Mouse (Mus musculus) embryonic fibroblast, embryonic 13.5 days (primary cell): ENCODE data around the gene Ttc26. TPM values are rescaled to one million over a fixed set of nuclear protein-coding genes. Genes with fewer than 3 reads are reported as not detected.

Experiments used
- H3K27ac ChIP-seq: 2 replicates; pipeline ENCODE4 v1.5.1; 2012; ENCODE audit warnings: low read length, control low read depth, inconsistent platforms; ENCODE audit not compliant: insufficient read depth
- H3K4me1 ChIP-seq: 2 replicates; pipeline ENCODE4 v1.6.1; 2011; ENCODE audit warnings: low read length; ENCODE audit not compliant: control insufficient read depth, insufficient read depth
- H3K4me3 ChIP-seq: 2 replicates; pipeline ENCODE4 v1.5.1; 2011; ENCODE audit warnings: mild to moderate bottlenecking, control low read depth, low read length; ENCODE audit not compliant: insufficient read depth
- CTCF ChIP-seq: IDR thresholded peaks from 2 replicates; pipeline ENCODE4 v1.5.1; 2011; ENCODE audit warnings: mild to moderate bottlenecking, control low read depth, low read length, moderate library complexity, borderline replicate concordance; ENCODE audit not compliant: insufficient read depth
- POLR2A ChIP-seq: IDR thresholded peaks from 2 replicates; pipeline ENCODE4 v1.6.1; 2011; ENCODE audit warnings: low read depth, mild to moderate bottlenecking, control low read depth, low read length, moderate library complexity
- polyA plus RNA-seq: library from polyadenylated mRNA; stranded (reverse); fragments of >200 nt; gene quantifications from 2 replicates; pipeline ENCODE4 v1.2.4, GENCODE M21; 2011; ENCODE audit warnings: low read depth; ENCODE audit not compliant: missing spikeins, insufficient read length

Ttc26 gene
- polyA plus RNA-seq, 1 experiment = 10.7 TPM

DNA sequence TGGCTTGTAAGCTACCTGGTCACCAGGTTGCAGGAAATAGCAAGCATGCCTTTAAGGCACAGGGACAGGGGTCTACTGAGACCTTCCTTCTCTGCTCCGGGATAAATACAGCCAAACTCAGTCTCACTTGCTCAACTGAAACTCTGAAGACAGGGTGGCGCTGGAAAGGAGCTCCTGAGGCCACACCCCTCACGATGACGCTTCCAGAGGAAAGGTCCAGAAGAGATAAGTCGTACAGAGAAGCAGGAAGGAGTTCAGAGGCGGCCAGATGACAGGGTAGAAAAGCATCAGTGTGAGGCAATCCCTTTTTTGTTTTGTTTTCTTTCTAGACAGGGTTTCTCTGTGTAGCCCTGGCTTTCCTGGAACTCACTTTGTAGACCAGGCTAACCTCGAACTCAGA, 35.5 kb upstream of the Ttc26 start:
- Histone ChIP-seq H3K4me3 (no peak overlapping the region), H3K27ac (no peak overlapping the region)
- no peak for TF ChIP-seq CTCF
- no peak for TF ChIP-seq POLR2A

GRCm38 (mm10) chr6:38347875-38348274, 33.4 kb upstream of the Ttc26 start:
- Histone ChIP-seq H3K27ac (no peak overlapping the region), H3K4me3 (no peak overlapping the region), H3K4me1 (peaks cover 3% of the 10 kb centered on the region; the same call in 1 of the 2 replicates)
- TF ChIP-seq POLR2A = no peak
- no peak for TF ChIP-seq CTCF

More for the DNA sequence above, 35.5 kb upstream of the Ttc26 start:
- no peaks in the 10 kb centered on the region for H3K4me1 ChIP-seq

DNA sequence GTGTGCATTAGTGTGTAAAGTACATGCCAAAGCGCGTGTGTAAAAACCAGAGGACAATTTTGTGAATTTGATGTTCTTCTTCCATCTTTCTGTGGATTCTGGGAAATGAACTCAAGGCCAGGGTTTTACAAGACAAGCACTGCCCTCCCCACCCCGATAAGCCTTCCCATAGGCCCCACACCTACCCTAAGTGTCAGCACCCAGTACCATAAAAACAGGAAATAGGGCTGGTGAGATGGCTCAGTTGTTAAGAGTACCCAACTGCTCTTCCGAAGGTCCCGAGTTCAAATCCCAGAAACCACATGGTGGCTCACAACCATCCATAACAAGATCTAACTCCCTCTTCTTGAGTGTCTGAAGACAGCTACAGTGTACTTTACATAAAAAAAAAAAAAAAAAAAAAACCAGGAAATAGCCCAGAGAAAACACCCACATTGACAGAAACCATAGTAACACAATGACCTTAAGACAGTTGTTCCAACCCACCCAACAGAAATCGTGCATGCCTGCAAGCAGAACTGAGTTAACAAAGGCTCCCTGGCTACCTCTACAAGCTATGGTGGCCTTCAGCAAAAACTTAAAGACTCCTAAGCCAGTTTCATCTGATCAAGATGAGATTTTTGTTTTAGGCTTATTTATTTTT, 32.3 kb upstream of the Ttc26 start:
- Histone ChIP-seq H3K4me1 (peaks cover 3% of the 10 kb centered on the region; the same call in 1 of the 2 replicates), H3K4me3 (no peak overlapping the region), H3K27ac (no peak overlapping the region)
- TF ChIP-seq POLR2A (no peak), CTCF (no peak)

DNA sequence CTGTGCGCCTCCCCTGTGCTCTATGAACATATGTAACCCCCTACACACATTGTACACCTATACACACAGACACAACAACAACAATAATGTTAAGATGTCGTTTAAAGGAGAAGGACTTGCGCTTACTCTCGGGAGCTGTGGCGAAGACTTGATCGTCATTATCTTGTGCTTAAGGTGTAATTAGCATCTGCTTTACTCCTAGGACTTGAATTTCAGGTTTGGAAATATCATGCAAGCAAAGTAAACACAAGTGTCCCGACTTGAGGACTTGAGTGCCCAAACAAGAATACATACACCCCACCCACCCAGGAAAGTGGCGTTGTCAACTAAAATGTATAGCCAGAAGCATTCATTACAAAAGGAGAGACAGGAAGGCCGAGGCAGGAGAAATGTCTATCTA, 31.5 kb upstream of the Ttc26 start:
- TF ChIP-seq POLR2A (no peak), CTCF (no peak)
- Histone ChIP-seq H3K27ac (no peak overlapping the region), H3K4me3 (no peak overlapping the region), H3K4me1 (peaks cover 3% of the 10 kb centered on the region; the same call in 1 of the 2 replicates)

DNA sequence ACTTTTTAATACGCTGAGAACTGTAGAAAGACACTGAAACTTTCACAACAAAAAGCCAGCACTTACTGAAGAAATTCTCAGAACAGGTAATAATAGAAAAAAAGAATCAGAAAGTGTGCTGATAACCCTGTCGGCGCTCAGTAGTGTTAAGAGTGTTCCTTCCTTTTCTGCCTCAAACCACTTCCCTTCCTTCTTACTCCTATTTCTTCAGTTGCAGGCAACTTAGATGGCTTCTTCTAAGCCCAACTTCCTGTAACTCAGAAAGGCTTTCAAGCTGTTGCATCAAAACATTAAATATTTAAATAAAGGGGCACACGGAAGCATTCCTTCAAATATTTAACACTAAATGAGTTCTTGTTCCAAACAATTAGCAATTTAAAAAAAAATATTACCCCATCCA, 29.3 kb upstream of the Ttc26 start:
- H3K27ac ChIP-seq = no peak overlapping the region
- peaks cover 10% of the 10 kb centered on the region for H3K4me1 ChIP-seq
- TF ChIP-seq CTCF = no peak
- TF ChIP-seq POLR2A = no peak
- H3K4me3 ChIP-seq = no peak overlapping the region; the same call in 1 of the 2 replicates

- Histone ChIP-seq H3K27ac (no peak overlapping the region), H3K4me1 (peaks cover 10% of the 10 kb centered on the region), H3K4me3 (peak overlapping the region; percentile 90)
- TF ChIP-seq POLR2A (no peak), CTCF (no peak)
Observed at GRCm38 (mm10) chr6:38352451-38352850, 28.8 kb upstream of the Ttc26 start.

- no peak for TF ChIP-seq CTCF
- no peak for TF ChIP-seq POLR2A
- H3K4me1 ChIP-seq = peaks cover 10% of the 10 kb centered on the region
- H3K27ac ChIP-seq = no peak overlapping the region
- H3K4me3 ChIP-seq = peak overlapping the region; percentile 90
Observed at GRCm38 (mm10) chr6:38353181-38353580, 28.1 kb upstream of the Ttc26 start.

DNA sequence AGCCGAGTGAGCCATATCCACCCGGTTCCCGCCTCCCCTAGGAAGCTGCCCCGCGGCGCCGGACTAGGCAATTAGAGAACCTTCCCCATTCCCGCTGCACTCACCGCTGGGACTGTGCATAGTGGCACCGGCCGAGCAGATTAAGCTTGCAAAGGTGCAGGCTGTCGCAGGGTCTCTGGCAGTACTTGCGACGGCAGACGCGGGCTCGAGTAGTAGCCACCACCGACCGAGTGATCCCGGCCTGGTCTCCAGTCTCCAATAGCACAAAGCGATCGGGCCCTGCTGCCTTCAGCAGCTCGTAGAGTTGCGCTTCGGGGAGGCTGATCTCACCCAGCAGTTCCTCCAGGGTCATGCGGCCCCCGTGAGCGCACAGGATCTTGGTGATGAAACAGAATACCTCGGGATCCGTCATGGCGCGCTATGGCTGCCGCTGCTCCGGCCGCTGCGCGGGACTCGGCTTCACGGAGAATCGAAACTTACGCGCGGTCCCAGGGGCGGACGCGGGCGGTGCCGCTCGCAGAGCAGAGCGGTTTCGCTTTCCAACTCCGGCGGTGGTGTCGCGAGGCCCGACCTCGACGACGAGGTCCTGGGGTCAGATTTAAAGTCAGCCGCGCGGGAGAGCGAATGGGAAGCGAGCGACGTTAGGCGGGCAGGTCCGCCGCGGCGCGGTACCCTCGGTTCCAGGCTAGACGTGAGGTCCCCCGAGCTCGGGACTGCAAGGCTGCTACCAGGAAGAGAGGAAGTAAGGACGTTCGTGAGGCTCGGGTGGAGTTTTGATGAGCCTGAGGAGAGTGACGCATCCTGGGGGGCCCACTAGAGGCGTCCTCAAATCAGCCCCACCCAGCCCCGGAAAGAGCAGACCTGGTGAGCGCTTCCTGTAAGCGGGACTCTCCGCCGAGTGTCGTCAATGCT, 27.2 kb upstream of the Ttc26 start, which contains the start of gene Zc3hav1:
TSS of gene Zc3hav1 (minus strand) at position 793 of the 912 bp plus-strand sequence.
- Histone ChIP-seq H3K4me1 (peaks cover 10% of the 10 kb centered on the region), H3K27ac (peak within 1 kb of the TSS; percentile 49), H3K4me3 (peak within 1 kb of the TSS; percentile 90)
- no peak for TF ChIP-seq CTCF
- TF ChIP-seq POLR2A = peak; percentile 60

DNA sequence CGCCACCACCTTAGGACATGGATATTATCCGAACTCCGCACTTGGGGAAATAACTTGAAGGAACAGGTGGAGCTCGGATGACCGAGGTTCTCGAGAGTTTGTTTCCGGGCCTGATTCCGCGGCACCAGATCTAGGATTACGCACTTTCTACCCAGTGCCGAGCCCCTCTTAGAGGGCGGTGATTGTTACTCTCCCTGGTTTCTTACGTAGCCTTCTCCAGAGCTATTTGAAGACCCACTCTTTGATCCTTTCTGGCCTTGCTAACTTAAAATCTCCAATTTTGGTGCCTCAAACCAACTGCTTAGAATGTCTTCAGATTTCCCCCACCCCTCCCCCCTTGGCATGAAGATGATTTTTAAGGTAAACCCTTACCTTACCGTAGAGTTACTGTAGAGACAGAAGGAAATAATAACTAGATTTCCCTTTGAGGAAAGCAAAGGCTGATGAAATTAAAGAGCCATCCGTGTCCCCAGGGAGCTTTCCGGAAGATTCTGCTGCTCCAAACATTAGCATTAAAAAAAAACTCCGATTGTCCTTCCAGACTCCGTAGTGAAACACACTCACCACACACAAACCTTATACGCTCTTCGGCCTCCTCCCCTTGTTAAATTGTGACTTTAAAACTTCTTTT, 26.4 kb upstream of the Ttc26 start:
- no peak for TF ChIP-seq POLR2A
- TF ChIP-seq CTCF = no peak
- Histone ChIP-seq H3K27ac (peak overlapping the region; percentile 49), H3K4me1 (peaks cover 10% of the 10 kb centered on the region), H3K4me3 (peak overlapping the region; percentile 90)
